Mouse (Mus musculus) megakaryocyte, adult 5-6 weeks (primary cell): ENCODE results near the gene Olfr463. TPM values are rescaled to one million over a fixed set of nuclear protein-coding genes. Genes with fewer than 3 reads are reported as not detected.
A peak's percentile ranks its signal among the peaks of the same experiment; 100 is the strongest.
"Not testable (repeated sequence)": the region's sequence is repeated elsewhere in the genome, so short reads cannot be mapped to it uniquely, and the experiment has no call there.

Source experiments
- ATAC-seq: 2 replicates; pipeline ENCODE4 v1.8.0; 2016; ENCODE audit warnings: mild to moderate bottlenecking, inconsistent platforms; ENCODE audit not compliant: poor library complexity, severe bottlenecking
- total RNA-seq, 2 experiments: library from RNA; stranded (forward) in 1 of 2; stranded (reverse) in 1 of 2; fragments of 153-499, 151-499 nt in 1 of 2; fragments of 221-1000, 200-1000 nt in 1 of 2; gene quantifications; 2 replicates each; pipeline versions ENCODE4 v1.2.3 to v1.2.4; 2015 to 2017

Gene Olfr463
- total RNA-seq (2015): not detected in 2 replicates
- not detected in 2 replicates for total RNA-seq (2017)

GRCm38 (mm10) chr11:87897287-87897686 is at the start of gene Olfr463:
TSS of gene Olfr463 (minus strand) at chr11:87897387.
- ATAC-seq: no peak

DNA sequence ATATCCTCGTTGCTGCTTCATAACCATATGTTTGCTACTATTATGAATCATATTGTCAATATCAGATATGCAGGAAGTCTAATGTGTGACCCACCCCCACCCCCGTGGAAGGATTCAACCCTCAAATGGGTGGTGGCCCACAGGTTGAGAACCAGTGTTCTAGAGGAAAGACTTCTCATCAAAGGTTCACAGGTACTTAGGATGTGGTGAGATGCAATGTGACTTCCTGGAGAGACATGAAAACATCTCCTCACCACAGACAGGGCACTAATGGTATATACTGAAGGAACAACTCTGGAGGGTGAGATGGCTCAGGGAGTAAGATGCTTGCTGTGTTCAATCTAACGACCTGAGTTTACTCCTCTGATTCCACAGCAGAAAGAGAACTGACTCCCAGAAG is 38.3 kb upstream of the Olfr463 start:
- ATAC-seq: no peak; the same call in 1 of the 2 replicates

GRCm38 (mm10) chr11:87933731-87934130 is 36.5 kb upstream of the Olfr463 start:
- ATAC-seq: no peak

- no peak for ATAC-seq
Observed at GRCm38 (mm10) chr11:87930348-87930747, 33.2 kb upstream of the Olfr463 start.

DNA sequence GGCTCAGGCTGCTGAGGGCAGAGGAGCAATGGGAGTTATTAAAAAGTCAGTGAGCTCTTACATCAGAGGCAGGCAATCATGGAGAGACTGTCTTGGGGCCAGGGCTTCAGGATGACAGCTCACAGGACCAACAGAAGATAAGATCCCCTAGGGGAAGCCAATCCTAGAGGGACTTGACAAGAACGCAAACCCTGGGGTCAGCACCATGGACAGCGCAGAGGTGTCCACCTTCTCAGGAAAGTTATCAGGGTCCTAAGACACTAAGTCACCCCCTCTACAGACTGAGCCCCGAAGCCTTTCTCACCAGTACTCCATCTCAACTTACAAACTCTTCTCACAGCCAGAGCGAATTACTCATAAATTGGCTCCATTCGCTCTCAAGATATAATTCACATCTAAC is 23.8 kb upstream of the Olfr463 start, which contains the start of gene Olfr464:
Gene Olfr464 (minus strand): TSS at position 2 of the 400 bp plus-strand sequence.
- ATAC-seq: no peak

DNA sequence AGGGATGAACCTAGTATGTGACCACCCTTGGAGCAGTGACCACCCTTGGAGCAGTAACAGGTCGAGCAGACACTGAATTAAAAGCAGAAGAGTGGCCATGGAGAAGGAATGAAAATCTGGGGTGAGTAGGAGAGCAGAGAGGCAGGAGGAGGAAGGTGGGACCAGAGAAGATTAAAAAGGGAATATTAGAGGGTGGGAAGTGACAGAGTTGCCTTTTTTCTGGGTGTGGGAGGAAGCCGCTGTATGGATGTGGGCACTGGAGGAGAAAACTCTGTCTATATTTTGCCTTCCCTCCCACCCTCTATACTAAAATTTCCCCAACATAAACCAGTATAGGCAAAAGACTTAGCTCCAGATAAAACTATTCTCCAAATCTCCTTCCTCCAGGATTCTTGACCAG is 23.1 kb upstream of the Olfr463 start:
- no peak for ATAC-seq

DNA sequence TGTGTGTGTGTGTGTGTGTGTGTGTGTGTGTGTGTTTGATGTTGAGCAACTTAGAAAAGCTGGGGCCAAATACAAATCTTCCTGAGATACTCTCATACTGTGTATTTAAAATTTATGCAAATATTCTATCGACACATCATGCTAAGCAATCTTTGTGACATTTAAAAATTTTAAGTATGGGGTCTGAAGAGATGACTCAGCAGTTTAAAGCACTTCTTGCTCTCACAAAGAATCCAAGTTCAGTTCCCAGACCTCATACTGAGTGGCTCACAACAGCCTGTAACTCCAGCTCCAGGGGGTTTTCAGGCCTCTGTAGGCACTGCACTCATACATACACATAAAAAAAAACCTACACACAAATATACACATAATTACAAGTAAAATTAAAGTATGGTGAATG is 18.8 kb upstream of the Olfr463 start:
- ATAC-seq: no peak

DNA sequence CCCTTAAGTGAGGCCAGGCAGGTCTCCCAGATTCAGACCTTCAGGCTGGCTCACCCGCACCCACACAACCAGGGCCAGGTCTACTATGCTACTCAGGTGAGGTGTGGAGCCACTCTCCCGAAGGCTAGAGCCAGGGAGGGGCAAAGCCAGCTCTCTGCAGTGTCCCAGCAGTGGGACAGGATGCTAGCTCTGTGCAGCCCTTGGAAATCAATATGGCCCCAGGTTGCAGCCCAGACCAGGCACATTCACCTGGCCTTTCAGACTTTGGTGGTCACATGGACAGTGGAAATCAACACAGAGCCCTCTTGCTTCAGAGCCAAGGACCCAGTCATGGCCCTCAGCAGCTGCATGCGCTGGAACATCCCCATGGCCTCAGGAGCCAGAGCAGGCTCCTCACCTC is 7.1 kb upstream of the Olfr463 start:
- no peak for ATAC-seq

DNA sequence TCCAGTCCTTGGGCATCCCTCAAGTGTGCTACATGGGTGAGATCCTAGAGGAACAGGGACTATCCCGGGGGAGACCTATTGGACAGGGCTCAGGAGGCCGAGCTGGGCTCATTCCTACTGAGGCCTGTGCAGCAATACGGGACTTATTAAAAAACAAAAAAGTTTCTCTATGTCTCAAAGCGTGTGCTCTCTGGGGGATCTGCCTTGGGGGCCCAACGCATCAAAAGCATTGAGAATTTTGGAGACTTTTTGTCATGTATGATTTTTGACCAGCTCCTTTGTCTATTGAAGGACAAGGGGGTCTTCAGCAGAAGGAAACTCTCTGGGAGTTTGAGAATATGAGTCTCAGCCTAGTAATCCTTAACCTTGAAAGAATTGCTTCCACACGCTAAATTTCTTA is 5.0 kb downstream of the Olfr463 start, which contains the start of gene Olfr462:
Gene Olfr462 (minus strand): TSS at position 101 of the 400 bp plus-strand sequence.
- ATAC-seq: no peak

- no peak for ATAC-seq
Observed at GRCm38 (mm10) chr11:87884856-87885255, 12.3 kb downstream of the Olfr463 start.

DNA sequence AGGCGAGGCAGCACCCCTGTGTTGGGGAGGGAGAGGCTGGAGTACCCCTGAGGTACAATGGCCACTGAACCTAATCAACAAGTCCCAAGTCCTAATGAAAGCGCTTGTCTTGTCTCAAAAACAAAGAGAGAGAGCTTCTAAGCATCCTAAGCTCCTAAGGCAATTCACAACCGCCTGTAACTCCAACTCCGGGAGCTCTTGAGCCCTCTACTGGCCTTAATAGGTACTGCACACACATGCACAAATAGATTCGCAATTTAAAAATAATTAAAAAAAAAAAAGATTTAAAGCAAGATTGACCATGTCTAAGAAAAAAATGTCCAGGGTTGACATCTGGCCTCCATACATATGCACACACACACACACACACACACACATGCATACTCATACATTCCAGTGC is 13.7 kb downstream of the Olfr463 start:
- ATAC-seq: peak; percentile 50; the same call in 1 of the 2 replicates

DNA sequence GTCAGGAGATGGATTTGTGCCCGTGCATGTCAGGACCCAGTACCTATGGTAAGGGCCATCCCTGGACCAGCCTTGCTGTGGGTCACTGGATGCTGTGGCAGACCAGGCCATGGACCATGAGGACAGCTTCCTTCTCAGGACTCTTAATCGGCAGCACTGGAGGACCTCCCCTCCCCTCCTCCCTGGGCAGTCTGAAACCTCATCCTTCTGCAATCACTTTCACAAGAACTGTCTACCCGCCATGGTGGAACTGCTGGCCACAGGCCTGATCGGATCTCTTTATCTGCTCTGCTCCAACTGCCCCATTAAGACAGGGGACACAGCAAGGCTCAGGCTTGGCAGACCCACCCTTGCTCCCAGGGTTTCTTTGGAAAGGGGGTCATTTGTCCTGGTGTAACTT is 15.5 kb downstream of the Olfr463 start:
- peak; percentile 75 for ATAC-seq

DNA sequence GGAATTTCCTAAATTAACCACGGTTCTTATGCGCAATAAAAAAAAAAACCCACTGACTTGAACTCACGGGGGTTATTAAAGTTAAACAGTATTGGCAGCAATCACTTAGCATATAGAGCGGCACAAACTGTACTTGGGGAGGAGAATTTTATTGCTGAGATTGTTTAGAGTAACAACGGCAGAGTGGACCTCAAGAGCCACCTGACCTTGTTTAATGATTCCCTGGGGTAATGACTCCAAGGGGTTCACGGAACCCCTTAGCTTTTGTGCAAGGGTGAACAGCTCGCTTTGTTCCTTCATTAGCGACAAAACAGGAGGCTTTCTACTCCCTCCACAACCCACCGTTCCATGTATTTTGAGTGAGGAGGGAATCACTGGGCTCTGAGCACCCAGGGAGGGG is 17.4 kb downstream of the Olfr463 start:
- ATAC-seq: no peak

GRCm38 (mm10) chr11:87875436-87875835 is 21.8 kb downstream of the Olfr463 start, which contains the start of gene Epx:
TSS of gene Epx (minus strand) at chr11:87875536.
- no peak for ATAC-seq

- no peak for ATAC-seq
Observed at GRCm38 (mm10) chr11:87871766-87872165, 25.4 kb downstream of the Olfr463 start.

DNA sequence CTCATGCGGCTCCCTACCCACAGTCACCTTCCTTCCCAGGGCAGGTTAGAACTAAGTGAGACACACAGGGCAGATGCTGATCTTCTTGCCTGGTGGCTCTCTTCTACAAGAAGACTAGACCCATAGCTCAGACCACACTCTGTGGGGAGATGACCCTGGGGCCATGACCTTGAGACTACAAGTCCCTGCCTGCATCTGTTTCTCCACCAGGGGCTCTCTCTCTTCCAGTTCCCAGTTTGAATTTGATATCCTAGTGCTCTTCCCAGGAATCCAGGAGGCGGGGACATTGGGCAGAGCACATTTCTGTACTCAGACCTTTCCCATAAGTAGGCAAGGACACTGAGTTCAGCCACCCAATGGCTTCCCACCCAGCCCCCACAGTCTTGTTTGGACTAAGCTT is 27.1 kb downstream of the Olfr463 start:
- no peak for ATAC-seq

DNA sequence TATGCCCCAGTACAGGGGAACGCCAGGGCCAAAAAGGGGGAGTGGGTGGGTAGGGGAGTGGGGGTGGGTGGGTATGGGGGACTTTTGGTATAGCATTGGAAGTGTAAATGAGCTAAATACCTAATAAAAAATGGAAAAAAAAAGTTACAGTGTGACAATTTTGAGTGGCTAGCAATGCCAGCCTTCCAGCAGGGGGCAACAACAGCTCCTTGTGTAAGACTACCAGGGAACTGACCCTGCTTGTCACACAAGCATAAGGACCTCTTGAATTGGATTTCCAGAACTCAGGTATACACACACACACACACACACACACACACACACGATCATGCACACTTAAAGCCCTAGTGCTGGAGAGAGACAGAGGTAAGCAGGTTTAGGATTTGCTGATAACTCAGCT is 30.3 kb downstream of the Olfr463 start:
- ATAC-seq: not testable (repeated sequence)

DNA sequence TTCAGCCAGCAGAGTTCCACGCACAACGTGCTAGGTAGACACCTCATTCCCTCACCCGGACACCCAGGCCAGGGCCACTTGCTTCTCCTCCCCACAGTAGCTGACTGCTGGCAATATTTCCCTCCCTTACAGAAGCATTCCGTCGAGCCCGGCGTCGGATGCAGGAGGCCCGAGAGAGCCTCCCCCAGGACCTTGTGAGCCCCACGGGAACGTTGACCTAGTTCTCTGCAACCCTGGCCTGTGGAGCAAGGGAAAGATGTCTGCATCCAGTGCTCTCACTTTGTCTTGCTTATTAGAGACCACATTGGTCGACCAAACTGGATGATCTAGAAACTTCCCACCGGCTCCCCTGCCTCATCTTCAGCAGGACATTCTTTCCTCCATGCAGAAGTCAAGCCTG is 34.4 kb downstream of the Olfr463 start:
- ATAC-seq: no peak

- ATAC-seq: no peak
Observed at GRCm38 (mm10) chr11:87860426-87860825, 36.8 kb downstream of the Olfr463 start.

- ATAC-seq: no peak
Observed at GRCm38 (mm10) chr11:87859273-87859672, 37.9 kb downstream of the Olfr463 start.

GRCm38 (mm10) chr11:87854550-87854949 is 42.6 kb downstream of the Olfr463 start:
- ATAC-seq: no peak

DNA sequence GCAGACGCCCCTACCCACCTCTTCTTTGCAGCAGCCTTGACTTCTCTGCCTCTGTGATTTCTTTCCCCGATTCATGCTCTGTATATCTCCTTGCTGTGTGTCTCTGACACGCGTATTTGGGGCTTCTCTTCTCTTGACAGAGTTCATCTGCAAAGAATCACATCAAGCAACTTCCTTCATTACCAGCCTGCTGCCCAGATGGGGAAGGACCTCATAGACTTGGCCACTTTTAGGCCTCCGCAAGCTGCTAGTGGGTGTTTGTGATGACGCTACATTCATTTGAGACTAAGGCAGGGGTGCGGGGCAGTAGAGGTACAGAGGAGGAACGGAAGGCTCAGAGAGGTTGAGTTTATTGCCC is 43.6 kb downstream of the Olfr463 start:
- ATAC-seq: no peak
